Mouse (Mus musculus): ENCODE data around the gene Plrg1.

GRCm38 (mm10) chr3:83012636-83013035 lies 42.7 kb upstream of the Plrg1 start:
- TF ChIP-seq CTCF (IDR thresholded peaks at IDR 0.05; ENCODE audit: extremely low read depth, insufficient read depth, insufficient read length, insufficient replicate concordance) (no peak), POLR2A (IDR thresholded peaks at IDR 0.05; ENCODE audit: low read depth, low read length) (no peak)

All from spleen, adult 2 months (tissue).